Mouse (Mus musculus) spleen, embryonic (tissue): ENCODE data around the gene Fam120c.

ENCODE experiments used
- CTCF ChIA-PET: fragments of 350-600 bp; sonication (Branson Sonifier 250); formaldehyde crosslinking; loops from one replicate; lab custom pipeline; 2022; lab: Charles Lee

The Fam120c gene

DNA sequence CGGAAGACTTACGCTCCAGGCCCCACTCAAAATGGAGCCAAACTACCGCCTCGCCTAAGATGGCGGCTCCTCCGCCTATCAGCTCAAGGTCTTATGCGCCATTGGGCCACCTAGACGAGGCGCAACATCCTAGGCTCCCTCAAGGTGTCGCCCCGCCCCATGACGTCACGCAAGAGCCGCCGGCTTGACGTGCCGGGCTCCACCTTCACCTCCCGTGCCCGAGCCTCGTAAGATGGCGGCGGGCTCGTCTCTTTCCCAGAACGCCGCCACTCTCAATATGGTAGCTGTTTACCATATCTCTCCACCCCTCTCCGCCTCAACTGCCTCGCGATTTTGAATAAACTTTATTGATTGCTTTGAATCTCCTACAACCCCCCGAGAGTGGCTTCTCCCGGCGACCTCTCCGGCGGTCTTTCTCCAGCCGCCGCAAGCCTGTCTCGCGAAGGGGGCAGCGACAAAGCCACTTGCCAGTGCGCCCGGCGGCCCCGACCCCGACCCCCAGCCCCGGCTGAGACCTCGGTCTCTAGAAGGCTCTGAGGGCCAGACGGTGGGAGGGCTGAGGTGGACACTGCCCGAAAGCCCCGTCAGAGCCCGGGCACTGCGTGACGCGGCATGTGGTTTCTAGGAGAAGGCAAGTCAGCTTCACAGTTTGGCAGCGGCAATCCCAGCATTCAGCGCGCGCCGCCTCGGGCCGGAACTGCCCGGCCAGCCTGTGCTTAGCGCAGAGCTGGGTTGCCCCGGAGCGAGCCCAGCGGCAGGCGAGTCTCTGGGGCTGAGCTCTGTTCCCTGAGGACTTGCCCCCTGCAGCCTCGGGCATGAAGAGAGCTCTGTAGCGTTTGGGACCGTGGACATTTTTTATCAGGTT lies 176.7 kb downstream of the Fam120c start, which contains the start of gene Phf8:
Gene Phf8, plus strand, starts transcription at position 215 of the 865 bp plus-strand sequence.
- CTCF ChIA-PET: no interaction called here
